Mouse (Mus musculus): ENCODE results near the gene Sstr5. TPM values are rescaled to one million over a fixed set of nuclear protein-coding genes. Genes with fewer than 3 reads are reported as not detected.

The Sstr5 gene
- polyA plus RNA-seq, 1 experiment from 2014 or later, result 0.36 TPM

Other genes with a start within 250 kb of the Sstr5 start
- gene Baiap3, start 240.9 kb downstream of the Sstr5 start, polyA plus RNA-seq (2014; fragmentation: Nextera tagmentation; extraction: Ambion mirVana), result 11.6 and 17.7 TPM in 2 replicates
- 505 and 564 TPM in 2 replicates for gene Ube2i, start 222.7 kb downstream of the Sstr5 start, polyA plus RNA-seq (2014; fragmentation: Nextera tagmentation; extraction: Ambion mirVana)
- gene Prss34, start 198.9 kb downstream of the Sstr5 start, polyA plus RNA-seq (2014; fragmentation: Nextera tagmentation; extraction: Ambion mirVana), result not detected in 2 replicates
- gene Prss28, start 188.6 kb downstream of the Sstr5 start, polyA plus RNA-seq (2014; fragmentation: Nextera tagmentation; extraction: Ambion mirVana), result not detected in 2 replicates
- gene Prss29, start 178.6 kb downstream of the Sstr5 start, polyA plus RNA-seq (2014; fragmentation: Nextera tagmentation; extraction: Ambion mirVana), result not detected in 2 replicates
- not detected in 2 replicates for gene Tpsab1, start 151.7 kb downstream of the Sstr5 start, polyA plus RNA-seq (2014; fragmentation: Nextera tagmentation; extraction: Ambion mirVana)
- 0.20 TPM in 1 of 2 replicates, not detected in the other for gene Tpsb2, start 131.0 kb downstream of the Sstr5 start, polyA plus RNA-seq (2014; fragmentation: Nextera tagmentation; extraction: Ambion mirVana)
- 0.61 and 1.2 TPM in 2 replicates for gene Tpsg1, start 128.0 kb downstream of the Sstr5 start, polyA plus RNA-seq (2014; fragmentation: Nextera tagmentation; extraction: Ambion mirVana)
- 11.3 and 15.0 TPM in 2 replicates for gene Cacna1h, start 63.5 kb downstream of the Sstr5 start, polyA plus RNA-seq (2014; fragmentation: Nextera tagmentation; extraction: Ambion mirVana)
- 0.46 and 0.50 TPM in 2 replicates for gene Tekt4, start 42.7 kb downstream of the Sstr5 start, polyA plus RNA-seq (2014; fragmentation: Nextera tagmentation; extraction: Ambion mirVana)
- gene Sox8, start 73.4 kb upstream of the Sstr5 start, polyA plus RNA-seq (2014; fragmentation: Nextera tagmentation; extraction: Ambion mirVana), result 8.0 and 13.5 TPM in 2 replicates
- gene Lmf1, start 81.8 kb upstream of the Sstr5 start, polyA plus RNA-seq (2014; fragmentation: Nextera tagmentation; extraction: Ambion mirVana), result 19.5 and 20.8 TPM in 2 replicates
- 4.3 and 6.0 TPM in 2 replicates for gene Gng13, start 219.9 kb upstream of the Sstr5 start, polyA plus RNA-seq (2014; fragmentation: Nextera tagmentation; extraction: Ambion mirVana)
- 4.5 and 5.0 TPM in 2 replicates for gene Chtf18, start 230.1 kb upstream of the Sstr5 start, polyA plus RNA-seq (2014; fragmentation: Nextera tagmentation; extraction: Ambion mirVana)
- 25.7 and 28.1 TPM in 2 replicates for gene Rpusd1, start 230.4 kb upstream of the Sstr5 start, polyA plus RNA-seq (2014; fragmentation: Nextera tagmentation; extraction: Ambion mirVana)
- gene Mslnl, start 238.8 kb upstream of the Sstr5 start, polyA plus RNA-seq (2014; fragmentation: Nextera tagmentation; extraction: Ambion mirVana), result not detected in 2 replicates